Mouse (Mus musculus) intestine, embryonic 14.5 days (tissue): ENCODE results near the gene Cabp2. TPM values are rescaled to one million over a fixed set of nuclear protein-coding genes. Genes with fewer than 3 reads are reported as not detected.
"Not testable (repeated sequence)": the region's sequence is repeated elsewhere in the genome, so short reads cannot be mapped to it uniquely, and the experiment has no call there.

Source experiments
- ATAC-seq: fragments of 200-750 bp; cut with Nextera tagmentation; replicated peaks from 2 replicates; pipeline ENCODE4 v1.8.0; 2017; ENCODE audit warnings: low read depth, moderate number of reproducible peaks, moderate TSS enrichment, moderate library complexity; ENCODE audit not compliant: low FRiP score, low TSS enrichment
- DNase-seq: peaks from one replicate; pipeline ENCODE4 v3.0.0-alpha.2; 2018; ENCODE audit warnings: low spot score
- H3K27ac ChIP-seq: fragments of 300-500 bp; sonication (generic); 2 replicates; pipeline ENCODE4 v1.5.1; 2014; ENCODE audit warnings: low read depth, mild to moderate bottlenecking, control low read depth
- H3K27me3 ChIP-seq: fragments of 300-500 bp; sonication (generic); replicated peaks from 2 replicates; pipeline ENCODE4 v1.6.1; 2014; ENCODE audit warnings: low read length, control low read depth; ENCODE audit not compliant: control insufficient read depth, insufficient read depth
- H3K36me3 ChIP-seq: fragments of 300-500 bp; sonication (generic); 2 replicates; pipeline ENCODE4 v1.6.1; 2014; ENCODE audit warnings: low read length, control low read depth; ENCODE audit not compliant: control insufficient read depth, insufficient read depth
- H3K4me1 ChIP-seq: fragments of 300-500 bp; sonication (generic); replicated peaks from 2 replicates; pipeline ENCODE4 v1.6.1; 2014; ENCODE audit warnings: low read length, control low read depth, mixed read lengths; ENCODE audit not compliant: control insufficient read depth, insufficient read depth
- H3K4me2 ChIP-seq: fragments of 300-500 bp; sonication (generic); 2 replicates; pipeline ENCODE4 v1.6.1; 2014; ENCODE audit warnings: low read length
- H3K4me3 ChIP-seq: fragments of 300-500 bp; sonication (generic); 2 replicates; pipeline ENCODE4 v1.5.1; 2014; ENCODE audit warnings: low read depth, low read length, control low read depth, mixed read lengths
- H3K9ac ChIP-seq: fragments of 300-500 bp; sonication (generic); 2 replicates; pipeline ENCODE4 v1.6.1; 2014; ENCODE audit warnings: mild to moderate bottlenecking, low read length
- H3K9me3 ChIP-seq: fragments of 300-500 bp; sonication (generic); 2 replicates; pipeline ENCODE4 v1.6.1; 2016; ENCODE audit warnings: low read length, control low read depth; ENCODE audit not compliant: control insufficient read depth
- WGBS: fragments of 180-500 bp; shearing (Covaris S2); extraction: QIAGEN DNeasy Blood & Tissue Kit; methylation state at CpG from one replicate; pipeline ENCODE4 v1.1.7; 2014; 5-methylcytosine and 5-hydroxymethylcytosine counted together
- polyA plus RNA-seq: library from polyadenylated mRNA; unstranded; fragments of >200 nt; fragmentation: Nextera tagmentation; extraction: Ambion mirVana; gene quantifications from 2 replicates; pipeline ENCODE4 v1.2.1, GENCODE M21; 2014

The Cabp2 gene
- polyA plus RNA-seq, 1 experiment from 2014 or later = 0.57 TPM

DNA sequence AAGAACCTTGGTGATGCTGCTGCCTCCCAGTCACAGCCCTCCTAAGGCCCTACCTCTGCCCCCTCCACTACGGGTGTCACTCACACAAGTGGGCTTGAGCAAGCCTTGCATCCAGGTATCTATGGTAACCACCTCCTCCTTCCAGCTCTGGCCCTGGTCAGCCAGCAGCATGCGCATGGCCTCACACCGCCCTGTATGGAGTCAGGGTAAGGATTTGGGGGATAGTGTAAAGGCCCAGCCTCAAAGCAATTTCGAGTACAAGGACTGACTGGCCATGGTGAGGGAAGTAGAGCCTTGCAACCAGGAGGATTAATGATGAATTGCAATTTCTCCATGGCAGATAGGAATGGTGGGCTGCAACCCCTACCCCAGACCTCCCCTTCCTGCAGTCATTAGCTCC, 39.9 kb upstream of the Cabp2 start:
- H3K27me3 ChIP-seq, DNase-seq, H3K36me3 ChIP-seq, H3K27ac ChIP-seq, H3K9me3 ChIP-seq, H3K4me2 ChIP-seq, H3K9ac ChIP-seq, H3K4me3 ChIP-seq, ATAC-seq: not testable (repeated sequence)
- WGBS = 83% methylated on average over 3 of the region's 4 CpGs
- peaks cover 10% of the 10 kb centered on the region; the same call in 1 of the 2 replicates for H3K4me1 ChIP-seq

GRCm38 (mm10) chr19:4042124-4042523, 39.3 kb upstream of the Cabp2 start:
- Histone ChIP-seq H3K4me3 (no peak overlapping the region), H3K4me2 (no peak overlapping the region), H3K27ac (no peak overlapping the region), H3K4me1 (peaks cover 8% of the 10 kb centered on the region; the same call in 1 of the 2 replicates), H3K9ac (no peak overlapping the region), H3K36me3 (no peaks in the 10 kb centered on the region), H3K9me3 (no peaks in the 10 kb centered on the region), H3K27me3 (no peaks in the 10 kb centered on the region)
- WGBS = 63% methylated on average over 14 of the region's 14 CpGs
- ATAC-seq (no peak), DNase-seq (no peak)

DNA sequence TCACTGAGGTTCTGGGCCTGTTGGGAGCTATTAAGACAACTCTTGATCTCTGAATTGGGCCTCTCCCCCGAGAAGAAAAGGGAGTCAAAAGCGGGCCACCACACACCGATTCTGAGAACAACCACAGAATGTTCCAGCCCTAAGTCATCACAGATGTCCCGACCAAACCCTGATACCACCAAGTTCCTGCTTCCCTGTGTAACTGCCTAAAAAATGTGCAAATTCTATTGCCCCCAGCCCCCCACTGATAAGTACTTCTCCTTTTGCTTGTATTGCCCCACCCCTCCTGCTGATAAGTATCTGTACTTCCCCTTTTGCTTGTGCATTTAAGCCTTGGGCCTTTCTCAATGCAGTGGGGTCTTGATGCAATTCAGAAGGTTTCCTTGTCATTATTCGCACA, 37.3 kb upstream of the Cabp2 start:
- H3K27me3 ChIP-seq, ATAC-seq, DNase-seq, H3K9ac ChIP-seq, H3K9me3 ChIP-seq, H3K4me2 ChIP-seq, H3K4me1 ChIP-seq, H3K36me3 ChIP-seq, H3K27ac ChIP-seq, H3K4me3 ChIP-seq: not testable (repeated sequence)
- 91% methylated on average over 5 of the region's 5 CpGs for WGBS

DNA sequence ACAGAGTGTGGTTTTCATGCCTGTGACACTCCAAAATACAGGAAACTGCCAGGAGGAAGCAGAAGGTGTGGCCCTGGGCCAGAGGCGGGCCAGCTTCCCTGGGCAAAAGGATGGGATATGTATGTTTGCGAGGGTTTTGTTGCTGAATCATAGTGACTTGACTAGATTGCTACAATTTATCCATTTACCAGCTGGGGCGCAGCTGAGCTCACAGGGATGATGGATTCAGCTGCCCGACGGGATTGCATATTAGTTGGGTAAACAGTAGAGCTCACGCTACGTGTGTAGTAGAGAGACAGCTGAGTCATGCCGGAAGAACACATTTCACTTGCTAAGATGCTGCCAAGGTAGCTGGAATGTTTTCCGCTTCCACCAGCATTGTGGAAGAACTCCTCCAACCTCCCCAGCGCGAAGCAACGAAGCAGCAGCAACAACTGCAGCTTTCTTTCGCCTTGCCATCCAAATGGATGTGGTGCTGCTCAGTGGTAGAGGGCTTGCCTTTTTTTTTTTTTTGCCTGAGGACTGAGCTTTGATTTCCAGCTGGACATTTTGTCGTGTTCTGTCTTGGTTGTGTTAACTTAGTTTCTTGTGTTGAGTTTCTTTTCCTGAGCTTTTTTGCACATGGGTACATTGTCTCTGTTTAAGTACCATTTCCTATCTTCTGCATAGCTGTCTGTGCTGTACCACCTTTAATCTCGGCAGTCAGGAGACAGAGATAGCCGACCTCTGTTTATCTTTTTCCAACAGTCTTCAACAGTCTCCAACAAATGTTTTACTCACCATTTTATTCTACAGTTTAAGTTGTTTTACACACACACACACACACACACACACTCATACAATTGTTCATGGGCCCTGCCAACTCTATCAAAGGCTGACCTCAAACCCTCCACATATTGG, 35.2 kb upstream of the Cabp2 start, which contains the start of gene Gstp2:
Gstp2 (minus strand) TSS at position 58 of the 900 bp plus-strand sequence.
- Histone ChIP-seq H3K9ac (no peak within 1 kb of the TSS), H3K9me3 (no peaks in the 10 kb centered on the region), H3K27me3 (no peaks in the 10 kb centered on the region), H3K4me2 (peak within 1 kb of the TSS; percentile 32; the same call in 1 of the 2 replicates), H3K4me1 (peaks cover 6% of the 10 kb centered on the region; the same call in 1 of the 2 replicates), H3K36me3 (no peaks in the 10 kb centered on the region), H3K27ac (peak within 1 kb of the TSS; percentile 78), H3K4me3 (no peak within 1 kb of the TSS)
- peak; percentile 49; the same call in 1 of the 2 replicates for ATAC-seq
- WGBS = 33% methylated on average over 16 of the region's 16 CpGs
- DNase-seq = peak; percentile 81

DNA sequence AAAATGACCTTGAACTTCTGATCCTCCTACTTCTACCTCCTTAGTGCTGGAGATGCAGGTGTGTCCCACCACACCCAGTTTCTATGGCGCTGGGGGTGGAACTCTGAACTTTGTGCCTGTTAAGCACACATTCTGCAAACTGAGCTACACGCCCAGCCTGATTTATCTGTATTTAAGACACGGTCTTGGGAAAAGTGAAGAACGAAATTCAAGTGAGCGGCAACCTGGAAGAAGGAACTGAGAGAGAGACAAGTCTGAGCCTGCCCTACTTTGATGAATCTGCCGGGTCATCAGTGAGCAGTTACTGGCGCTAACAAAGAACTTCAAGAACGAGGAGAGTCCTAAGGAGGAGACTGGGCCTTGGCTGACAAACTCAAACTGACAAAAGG, 34.5 kb upstream of the Cabp2 start:
- peaks cover 6% of the 10 kb centered on the region; the same call in 1 of the 2 replicates for H3K4me1 ChIP-seq
- WGBS = 69% methylated on average over 8 of the region's 8 CpGs
- no peaks in the 10 kb centered on the region for H3K36me3 ChIP-seq
- no peaks in the 10 kb centered on the region for H3K9me3 ChIP-seq
- H3K4me3 ChIP-seq = 0 out of 2 replicates have a peak overlapping the region, but pooled peaks have one; percentile 2
- peak overlapping the region; percentile 23; the same call in 1 of the 2 replicates for H3K4me2 ChIP-seq
- peak overlapping the region; percentile 78 for H3K27ac ChIP-seq
- DNase-seq (peak; percentile 72), ATAC-seq (peak; percentile 66)
- H3K9ac ChIP-seq = no peak overlapping the region
- H3K27me3 ChIP-seq = no peaks in the 10 kb centered on the region

- 26% methylated on average over 4 of the region's 4 CpGs for WGBS
- no peak overlapping the region for H3K4me3 ChIP-seq
- no peak overlapping the region for H3K9ac ChIP-seq
- no peaks in the 10 kb centered on the region for H3K27me3 ChIP-seq
- ATAC-seq (no peak), DNase-seq (peak; percentile 87)
- H3K36me3 ChIP-seq = no peaks in the 10 kb centered on the region
- H3K27ac ChIP-seq = 0 out of 2 replicates have a peak overlapping the region, but pooled peaks have one; percentile 78
- H3K9me3 ChIP-seq = no peaks in the 10 kb centered on the region
- H3K4me2 ChIP-seq = no peak overlapping the region
- peaks cover 6% of the 10 kb centered on the region; the same call in 1 of the 2 replicates for H3K4me1 ChIP-seq
Measured at GRCm38 (mm10) chr19:4047859-4048258, 33.5 kb upstream of the Cabp2 start.

- ATAC-seq, H3K36me3 ChIP-seq, H3K27me3 ChIP-seq, DNase-seq, H3K27ac ChIP-seq, H3K4me2 ChIP-seq, H3K4me3 ChIP-seq, H3K9me3 ChIP-seq, H3K4me1 ChIP-seq, H3K9ac ChIP-seq: not testable (repeated sequence)
- 82% methylated on average over 5 of the region's 5 CpGs for WGBS
Measured at GRCm38 (mm10) chr19:4049069-4049468, 32.3 kb upstream of the Cabp2 start.

- DNase-seq (no peak), ATAC-seq (no peak)
- Histone ChIP-seq H3K4me2 (no peak overlapping the region), H3K9ac (no peak overlapping the region), H3K27me3 (no peaks in the 10 kb centered on the region), H3K4me1 (0 out of 2 replicates have a peak, but pooled peaks cover 2% of the 10 kb centered on the region), H3K36me3 (no peaks in the 10 kb centered on the region), H3K4me3 (no peak overlapping the region), H3K27ac (no peak overlapping the region), H3K9me3 (no peaks in the 10 kb centered on the region)
- WGBS = 94% methylated on average over 5 of the region's 5 CpGs
Measured at GRCm38 (mm10) chr19:4051016-4051415, 30.4 kb upstream of the Cabp2 start.
